Mouse (Mus musculus) embryo, embryonic 9.5 days (tissue): Measurements from ENCODE around the gene Dab2ip.

Source experiments
- DNase-seq: peaks from one replicate; pipeline ENCODE4 v3.0.0-alpha.2; 2017; ENCODE audit errors: extremely low spot score

Gene Dab2ip

DNA sequence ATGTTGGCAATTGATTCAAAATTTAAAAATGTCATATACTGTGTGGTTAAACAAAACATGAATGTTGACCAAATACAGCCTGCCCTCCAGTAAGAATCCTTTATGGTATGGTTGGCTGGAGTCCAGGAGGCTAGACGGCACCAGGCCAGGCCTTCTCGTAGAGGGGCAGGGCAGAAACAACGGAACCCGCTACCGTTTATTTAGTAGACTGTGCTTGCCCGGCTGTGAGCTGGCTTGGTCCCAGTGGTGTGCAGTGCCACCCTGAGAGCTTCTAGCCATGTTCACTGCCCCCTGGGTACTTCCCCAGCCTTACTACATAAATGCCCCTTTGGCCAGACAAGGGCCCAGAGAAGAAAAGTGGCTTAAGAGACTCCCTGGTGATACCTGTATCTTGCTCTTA, 122.8 kb downstream of the Dab2ip start:
- DNase-seq = no peak

DNA sequence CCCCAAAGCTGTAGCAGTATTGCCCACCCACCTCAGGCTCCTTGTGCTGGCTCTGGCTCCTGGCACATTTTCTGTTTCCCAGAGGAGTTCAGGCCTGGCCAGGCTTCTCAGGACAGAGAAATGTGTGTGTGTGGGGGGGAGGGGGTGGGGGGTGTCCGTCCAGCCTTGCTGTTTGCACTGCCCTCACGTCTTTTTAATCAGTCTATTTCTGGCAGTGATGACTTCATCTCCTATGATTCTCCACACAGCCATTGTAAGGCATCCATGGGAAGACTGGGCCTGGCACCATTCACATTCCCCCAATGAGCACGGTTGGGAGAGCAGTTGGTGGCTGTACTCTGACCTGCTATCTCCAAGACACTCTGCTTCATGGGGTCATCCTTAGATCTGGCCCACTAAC, 125.9 kb downstream of the Dab2ip start:
- no peak for DNase-seq

DNA sequence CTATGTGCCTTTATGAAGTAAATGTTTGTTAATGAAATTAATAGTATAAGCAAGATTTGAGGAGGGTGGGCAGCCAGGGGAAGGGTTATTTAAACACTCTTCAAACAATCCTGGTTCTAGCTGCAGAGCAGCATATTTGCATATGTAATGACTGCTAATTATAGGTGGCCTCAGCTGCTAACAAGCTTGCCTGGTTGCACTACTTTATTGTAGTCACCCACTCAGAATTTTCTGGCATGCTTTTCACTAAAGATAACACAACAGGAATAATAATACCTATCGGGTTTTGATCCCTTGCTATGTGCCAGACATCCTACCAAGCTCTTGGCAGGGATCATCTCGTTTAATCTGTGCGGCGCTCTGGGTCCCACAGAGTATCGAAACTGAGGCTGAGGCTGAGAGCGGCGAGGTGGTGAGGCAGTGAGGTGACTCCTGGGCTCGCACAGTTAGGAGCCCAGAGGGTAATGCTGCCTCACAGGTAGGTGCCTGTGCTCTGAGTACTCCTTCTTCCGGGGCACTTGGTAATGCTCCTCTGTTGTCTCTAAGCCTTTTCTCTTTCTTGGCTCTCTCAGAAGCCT, 126.8 kb downstream of the Dab2ip start:
- no peak for DNase-seq

DNA sequence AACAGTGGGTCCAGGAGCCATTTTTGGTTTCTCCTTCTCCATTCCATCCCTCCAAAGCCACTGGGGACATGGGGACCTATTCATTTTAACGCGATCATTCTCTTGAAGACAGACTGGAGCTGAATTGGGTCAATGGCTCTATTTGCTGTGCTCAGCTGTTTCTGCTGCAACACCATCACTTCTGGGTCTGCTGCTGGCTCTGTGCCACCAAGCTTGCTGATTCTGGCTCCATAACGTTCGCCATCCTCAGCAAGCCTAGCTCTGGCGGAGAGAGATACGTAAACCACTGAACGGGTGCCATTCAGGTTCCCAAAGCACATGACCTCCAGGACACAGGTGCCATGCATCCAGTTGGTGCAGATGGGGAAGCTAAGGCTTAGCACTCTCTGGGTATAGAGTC, 128.0 kb downstream of the Dab2ip start:
- no peak for DNase-seq

DNA sequence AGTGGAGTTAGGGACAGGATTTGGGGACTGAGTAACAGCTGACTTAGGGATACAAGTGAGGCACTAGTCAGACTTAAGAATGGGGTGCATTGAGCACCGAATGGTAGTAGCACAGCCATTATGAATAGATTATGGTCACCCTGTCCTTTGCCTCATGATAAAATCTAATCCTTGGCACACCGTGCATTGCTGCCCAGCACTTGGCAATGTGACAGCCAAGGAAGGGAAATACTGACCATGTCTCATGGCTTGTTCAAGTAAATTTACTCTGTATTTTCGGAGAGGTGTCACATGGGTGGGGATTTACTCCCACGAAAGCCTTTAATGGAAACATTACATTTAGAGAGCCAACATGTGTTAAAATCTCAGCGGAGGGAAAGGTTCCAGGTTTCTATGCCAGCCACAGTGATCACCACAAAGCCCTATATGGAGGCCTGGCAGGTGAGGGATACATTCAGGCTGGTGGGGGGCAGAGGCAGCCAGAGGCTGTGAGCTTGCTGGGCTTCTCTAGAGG, 129.5 kb downstream of the Dab2ip start:
- DNase-seq = no peak

DNA sequence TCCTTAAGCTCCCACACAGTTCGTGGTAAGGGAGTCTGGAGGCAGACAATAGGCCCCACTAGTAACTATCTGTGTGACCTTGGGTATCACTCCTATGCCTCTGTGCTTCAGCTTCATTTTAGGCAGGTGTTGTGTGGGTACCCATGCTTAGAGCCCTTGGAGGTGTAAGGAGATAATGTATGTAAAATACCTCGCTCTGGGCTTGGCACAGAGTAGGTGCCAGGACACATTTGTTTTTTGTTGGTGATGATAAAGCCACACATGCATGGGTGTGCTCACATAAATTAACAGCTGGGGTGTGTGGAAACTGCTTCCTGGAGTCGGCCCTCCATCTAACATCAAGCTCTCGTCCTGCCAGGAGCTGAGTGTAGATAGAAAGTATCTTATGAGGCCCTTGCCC, 130.1 kb downstream of the Dab2ip start:
- no peak for DNase-seq

DNA sequence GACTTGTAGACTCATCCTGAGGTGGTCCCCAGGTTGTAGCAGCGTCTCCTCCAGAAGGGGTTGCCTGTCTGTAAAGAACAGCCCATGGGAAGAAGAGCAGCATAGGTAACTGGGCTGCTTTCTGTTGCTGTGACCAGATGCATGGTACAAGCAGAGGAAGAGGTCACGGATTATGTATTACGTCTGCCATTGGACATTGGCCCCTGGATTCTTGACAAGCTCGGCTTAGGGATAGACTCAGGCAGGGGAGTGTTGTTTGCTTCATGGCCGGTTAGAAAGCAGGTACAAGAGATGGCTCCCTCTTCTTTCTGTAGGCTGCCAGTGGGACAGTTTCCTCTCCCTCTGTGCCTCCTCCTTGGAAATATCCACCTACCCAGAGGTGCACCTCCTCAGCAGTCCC, 130.5 kb downstream of the Dab2ip start:
- no peak for DNase-seq

DNA sequence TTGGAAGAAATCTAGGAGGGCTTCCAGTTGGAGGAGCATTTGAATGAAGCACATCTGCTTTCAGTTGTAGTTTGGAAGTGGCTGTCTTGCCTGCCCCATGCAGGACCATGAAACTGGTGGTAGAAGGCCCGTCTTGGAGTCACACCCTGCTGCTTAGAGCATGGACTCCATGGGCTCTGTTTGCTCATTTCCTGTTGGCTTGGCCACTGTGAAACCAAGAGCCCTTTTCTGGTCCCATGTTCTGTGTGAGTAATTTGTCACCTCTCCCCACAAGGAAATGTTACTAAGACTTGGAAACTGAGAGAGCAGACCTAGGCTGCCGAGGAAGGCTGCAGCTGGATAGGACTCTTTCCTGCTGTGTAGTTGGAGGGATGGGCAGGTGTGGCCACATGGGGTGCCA, 131.8 kb downstream of the Dab2ip start:
- DNase-seq = no peak

DNA sequence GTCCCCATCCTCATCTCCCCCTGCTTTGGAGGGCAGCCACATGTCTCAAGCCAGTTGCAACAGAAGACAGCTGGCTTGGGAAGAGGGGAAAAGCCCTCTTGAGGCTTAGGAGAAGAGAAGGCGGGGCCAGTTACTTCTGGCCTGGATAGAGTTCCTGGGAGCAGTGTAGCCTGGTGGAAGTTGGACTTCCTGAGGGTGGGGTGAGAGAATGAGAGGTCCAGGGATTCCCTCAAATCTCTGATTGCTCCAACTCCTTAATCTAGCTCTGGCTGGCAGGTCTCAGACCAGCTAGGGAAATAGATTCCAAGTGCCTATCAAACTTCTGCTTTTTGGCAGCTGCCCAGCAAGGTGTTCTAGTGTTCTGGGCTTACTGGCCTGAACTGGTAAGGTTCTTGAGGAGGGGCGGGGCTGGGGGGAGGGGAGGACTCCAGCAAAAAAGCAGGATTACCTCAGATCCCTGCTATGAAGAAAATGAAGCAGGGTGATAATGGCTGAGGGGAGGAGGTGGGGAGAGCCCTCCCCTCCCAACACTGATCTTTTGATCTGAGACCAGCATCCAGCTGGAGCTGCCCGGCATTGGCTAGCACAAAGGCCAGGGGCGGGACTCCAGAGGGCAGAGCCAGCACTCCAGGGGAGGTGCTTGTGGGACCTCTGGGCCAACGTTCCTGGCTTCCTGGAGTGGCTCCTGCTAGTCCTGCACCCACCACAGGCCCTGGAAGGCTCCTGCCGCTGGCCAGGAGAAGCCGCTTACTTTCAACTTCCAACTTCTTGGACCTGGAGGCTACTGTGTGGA, 133.4 kb downstream of the Dab2ip start:
- peak; percentile 77 for DNase-seq

DNA sequence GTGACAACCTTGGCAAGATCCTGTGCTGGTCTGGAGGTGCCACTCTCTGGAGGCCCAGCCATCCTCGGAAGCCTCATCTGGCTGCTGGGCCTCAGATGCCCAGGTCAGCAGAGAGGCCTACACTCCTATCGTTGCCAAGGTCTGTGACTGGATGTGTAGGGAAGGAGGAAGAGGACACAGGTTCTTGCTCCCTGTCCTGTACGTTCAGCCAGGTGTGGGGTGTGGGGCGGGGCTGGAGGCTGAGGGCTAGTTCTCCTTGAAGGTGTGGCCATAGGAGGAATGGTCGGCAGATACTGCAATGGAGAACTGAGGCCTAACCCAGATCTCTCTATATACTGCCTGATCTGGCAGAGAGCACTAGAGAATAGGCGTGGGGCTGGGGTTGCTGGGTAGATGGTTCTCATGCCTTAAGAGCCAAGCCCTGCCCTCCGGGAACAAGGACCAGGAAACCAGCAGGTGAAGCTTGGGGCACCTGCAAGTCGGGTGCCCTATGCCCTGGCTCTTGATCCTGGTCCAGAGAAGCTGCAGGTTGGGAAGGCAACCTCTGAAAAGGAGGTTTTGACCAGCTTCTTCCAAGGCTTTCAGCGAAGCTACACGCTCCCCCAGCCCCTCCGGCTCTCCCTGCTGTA, 134.3 kb downstream of the Dab2ip start:
- no peak for DNase-seq

DNA sequence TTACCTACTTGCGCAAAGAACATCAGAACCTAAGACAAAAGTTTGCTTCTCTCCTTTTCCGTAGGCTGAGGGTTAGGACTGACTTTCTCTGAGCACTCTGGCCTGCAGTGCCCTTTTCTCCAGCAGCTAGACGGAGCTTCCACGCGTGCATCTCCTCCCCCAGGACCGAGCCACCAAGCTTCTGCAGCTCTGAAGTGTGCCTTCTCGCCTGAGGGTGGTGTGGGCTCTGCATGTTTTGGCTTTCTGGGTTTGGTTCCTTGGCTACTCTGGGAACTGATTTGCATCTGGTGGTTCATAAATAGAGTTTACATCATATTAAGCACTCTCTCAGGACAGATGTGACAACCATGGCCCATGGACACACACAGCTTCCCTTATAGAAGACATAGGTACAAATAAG, 135.0 kb downstream of the Dab2ip start:
- no peak for DNase-seq

DNA sequence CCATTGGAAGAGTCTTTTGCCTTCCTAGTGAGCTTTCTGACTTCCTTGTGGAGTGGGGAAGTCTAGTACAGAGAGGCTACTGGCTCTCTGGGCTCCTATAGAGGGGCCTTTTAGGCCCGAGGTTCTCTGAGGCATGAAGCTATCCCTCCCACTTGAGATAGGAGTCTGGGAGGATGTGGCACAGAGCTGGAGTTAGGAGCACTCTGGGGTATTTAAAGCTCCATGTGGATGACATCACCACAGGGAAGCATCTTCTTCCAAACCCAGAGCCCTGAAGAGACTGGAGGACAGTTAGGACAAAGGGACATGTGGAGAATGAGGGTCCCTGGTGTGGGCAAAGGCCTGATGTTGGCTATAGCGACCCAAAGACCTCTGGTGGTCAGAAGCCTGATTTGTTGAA, 136.0 kb downstream of the Dab2ip start:
- no peak for DNase-seq

DNA sequence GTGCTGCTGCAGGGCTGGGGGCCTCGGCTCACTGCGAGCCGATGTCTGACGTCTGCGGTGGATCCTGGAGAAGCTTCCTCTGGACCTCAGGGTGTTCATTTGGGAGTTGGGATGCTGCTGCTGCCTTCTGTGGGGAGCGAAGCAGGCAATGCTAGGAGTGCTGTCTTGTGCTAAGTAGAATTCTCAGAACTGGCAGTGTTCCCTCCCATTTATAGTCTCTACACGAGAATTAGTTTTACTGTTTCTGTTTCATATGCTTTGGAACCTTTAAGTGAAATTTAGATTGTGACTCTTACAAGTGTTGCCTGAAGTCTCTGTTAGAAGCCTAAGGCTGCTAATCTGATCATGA, 138.1 kb downstream of the Dab2ip start:
- DNase-seq = no peak

DNA sequence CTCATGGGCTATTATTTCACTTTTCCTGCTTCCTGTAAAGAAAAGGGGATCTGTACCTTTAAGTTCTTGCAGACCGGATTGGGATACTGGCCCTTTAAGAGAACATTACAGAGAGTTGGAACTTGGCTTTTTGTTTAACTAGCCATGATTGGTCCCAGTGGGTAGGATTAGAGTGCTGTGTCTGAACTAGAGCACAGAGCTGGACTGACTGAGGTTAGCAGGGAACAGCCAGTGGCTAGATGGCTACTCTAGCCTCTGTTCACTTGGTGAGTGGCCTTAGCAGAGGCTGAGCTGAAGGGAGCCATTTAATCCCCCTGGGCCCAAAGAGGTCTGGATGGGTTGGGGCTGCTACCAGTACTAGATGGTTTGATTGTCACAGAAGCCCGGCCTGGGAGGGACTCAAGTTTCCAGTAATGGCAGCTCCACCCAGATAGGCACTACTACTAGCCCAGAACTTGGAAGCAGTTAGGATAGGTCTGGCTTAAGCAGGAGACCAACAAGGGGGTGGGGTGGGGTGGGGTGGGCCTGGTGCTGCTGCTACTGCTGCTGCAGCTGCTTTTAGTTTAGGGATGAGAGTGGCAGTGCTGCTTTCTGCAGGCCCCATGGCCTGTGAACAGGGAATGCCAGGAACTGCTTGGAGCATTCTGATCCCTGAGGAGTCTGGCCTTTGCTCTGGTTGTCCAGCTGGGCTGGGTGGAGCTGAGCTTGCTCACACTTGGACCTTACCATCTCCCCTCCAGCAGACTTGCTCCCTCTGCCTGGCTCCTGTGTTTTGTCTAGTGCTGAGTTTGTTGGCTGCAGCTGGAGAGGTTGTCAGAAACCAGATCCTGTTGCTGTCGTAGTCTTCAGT, 138.7 kb downstream of the Dab2ip start:
- DNase-seq = no peak

DNA sequence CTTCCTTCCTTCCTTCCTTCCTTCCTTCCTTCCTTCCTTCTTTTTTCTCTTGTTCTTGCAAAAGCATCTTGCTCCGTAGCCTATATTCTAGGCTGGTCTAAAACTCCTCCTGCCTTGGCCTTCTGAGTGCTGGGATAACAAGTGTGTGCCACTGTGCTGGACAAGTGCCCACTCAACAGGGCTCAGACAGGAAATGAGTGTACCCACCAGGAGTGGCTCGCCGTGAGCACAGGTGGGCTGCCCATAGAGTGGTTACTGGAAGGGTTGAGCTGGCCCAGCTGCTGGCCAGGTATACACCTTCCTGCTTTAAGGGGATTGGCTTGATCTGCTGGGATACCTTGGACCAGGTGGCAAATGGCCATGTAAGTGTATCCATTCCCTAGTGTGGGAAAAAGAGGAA, 139.7 kb downstream of the Dab2ip start:
- no peak for DNase-seq

DNA sequence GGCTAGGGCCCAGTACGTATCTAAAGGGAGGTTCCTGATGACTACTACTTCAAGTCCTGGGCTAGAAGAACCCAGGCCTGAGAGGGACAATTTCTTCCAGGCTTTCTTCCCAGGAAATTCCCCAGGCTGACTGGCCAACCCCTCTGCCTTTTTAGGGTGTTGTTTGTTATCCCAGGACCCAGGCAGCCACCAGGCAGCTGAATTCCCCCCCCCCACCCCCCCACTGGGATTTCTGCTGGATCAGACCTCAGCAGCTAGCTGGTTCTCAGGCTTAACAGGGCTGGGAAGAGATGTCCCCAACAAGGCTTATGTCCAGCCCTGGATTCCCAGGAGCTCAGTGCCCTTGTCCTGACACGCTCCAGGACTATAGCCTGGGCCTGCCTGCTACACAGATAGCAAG, 142.9 kb downstream of the Dab2ip start:
- no peak for DNase-seq

DNA sequence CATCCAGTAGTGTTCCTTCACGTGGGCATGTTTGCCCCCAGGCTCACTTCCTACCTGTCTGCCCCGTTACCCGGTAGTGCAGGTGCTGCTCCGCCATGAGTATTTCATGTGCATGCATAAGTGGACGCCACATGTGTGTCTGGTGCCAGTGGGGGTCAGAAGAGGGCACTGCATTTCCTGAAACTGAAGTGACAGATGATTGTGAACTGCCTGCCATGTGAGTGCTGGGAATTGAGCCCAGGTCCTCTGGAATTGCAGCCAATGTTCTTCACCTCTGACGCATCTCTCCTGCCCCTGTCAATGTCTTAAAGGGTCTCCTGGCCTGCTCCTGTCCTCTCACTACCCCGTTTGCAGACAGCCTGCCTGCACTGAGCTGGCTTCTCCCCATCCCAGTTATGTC, 143.9 kb downstream of the Dab2ip start:
- no peak for DNase-seq

DNA sequence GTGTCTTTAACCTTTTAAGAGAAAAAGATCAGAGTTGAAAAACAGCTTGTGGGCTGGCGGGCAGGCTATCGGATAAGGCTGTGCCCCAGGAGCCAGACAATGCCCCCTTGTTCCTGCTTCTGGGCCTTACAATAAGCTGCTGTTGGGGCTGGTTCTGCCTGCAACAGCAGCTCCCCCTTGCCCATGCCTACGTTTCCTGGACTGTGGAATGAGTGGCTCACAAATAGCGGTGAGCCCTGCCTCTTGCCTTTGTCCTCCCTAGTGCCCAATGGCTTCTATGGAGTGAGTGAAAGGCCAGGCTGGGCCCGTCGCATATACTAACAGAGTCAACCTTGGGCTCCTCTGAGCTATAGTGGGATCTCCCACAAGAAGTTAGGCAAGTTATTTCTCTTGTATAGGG, 144.5 kb downstream of the Dab2ip start:
- DNase-seq = no peak

DNA sequence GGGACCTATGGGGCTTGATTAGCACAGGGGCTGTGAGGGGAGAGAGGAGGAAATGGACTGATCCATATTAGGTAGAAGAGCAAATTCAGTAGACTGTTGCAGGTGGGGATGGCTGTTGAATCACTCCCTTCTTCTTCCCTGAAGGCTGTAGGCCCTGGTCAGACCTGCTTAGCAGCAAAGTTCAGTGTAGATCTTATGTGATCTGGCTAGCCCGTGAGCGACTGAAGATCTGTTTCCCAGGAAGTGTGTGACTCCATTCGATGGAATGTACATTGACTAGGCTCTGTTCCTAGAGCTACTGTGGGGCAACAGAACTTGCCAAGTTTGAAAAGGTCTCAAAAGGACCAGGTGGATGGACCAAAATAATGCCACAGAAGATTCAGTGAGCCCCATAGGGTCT, 145.2 kb downstream of the Dab2ip start:
- DNase-seq = no peak

DNA sequence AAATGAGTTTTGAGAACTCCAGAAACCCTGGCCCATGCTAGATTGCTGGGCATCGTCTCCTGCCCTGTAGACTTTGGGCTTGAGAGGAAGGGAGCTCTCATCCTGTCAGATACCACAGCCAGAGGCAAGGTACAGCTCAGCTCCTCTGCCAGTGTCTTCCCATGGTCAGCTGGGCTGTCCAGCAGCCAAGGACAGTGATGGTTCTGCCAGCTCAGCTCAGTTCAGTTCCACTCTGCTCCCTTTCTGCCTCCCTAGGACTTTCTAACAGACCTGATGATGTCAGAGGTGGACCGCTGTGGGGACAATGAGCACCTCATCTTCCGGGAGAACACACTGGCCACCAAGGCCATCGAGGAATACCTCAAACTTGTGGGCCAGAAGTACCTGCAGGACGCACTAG, 154.5 kb downstream of the Dab2ip start:
- DNase-seq = no peak

DNA sequence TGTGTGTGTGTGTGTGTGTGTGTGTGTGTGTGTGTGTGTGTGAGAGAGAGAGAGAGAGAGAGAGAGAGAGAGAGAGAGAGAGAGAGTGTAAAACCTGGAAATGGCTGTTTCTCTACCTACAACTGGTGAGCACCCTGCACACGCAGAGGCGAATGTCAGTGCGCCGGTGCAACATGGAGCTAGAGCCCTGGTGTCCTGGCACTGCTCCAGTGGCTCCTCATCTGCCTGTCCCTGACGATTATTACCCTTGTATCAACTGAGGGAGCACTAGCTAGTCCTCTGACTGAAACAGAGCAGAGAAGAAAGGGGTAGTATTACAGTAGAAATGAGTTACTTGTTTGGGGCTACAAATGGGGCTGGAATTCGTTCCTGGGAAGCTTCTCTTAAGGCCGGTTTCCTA, 155.4 kb downstream of the Dab2ip start:
- no peak for DNase-seq

DNA sequence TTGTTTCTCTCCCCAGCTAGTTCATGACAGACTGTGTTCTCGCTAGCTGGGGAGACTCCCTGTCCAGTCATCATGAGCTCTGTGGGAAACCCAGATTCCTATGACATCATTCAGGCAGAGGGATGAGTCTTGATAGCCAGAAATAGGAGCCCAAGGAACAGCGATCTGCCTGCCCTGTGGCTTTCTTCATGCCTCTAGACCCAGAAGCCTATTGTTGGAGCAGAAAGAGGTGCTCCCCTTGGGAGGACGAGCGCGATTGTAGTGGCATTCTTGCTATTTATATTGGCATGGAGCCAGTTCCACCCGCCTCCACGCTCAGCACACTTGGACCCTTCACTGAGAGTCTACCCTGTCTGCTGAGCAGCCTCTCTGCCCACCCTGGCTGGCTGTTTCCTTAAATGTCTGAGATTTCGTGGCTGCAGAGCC, 156.7 kb downstream of the Dab2ip start:
- DNase-seq = no peak
